Mouse (Mus musculus): Measurements from ENCODE around the gene Dusp13. TPM values are rescaled to one million over a fixed set of nuclear protein-coding genes. Genes with fewer than 3 reads are reported as not detected.

Dusp13 gene
- polyA plus RNA-seq (2012; rRNA removed) = 0.21 and 0.35 TPM in 2 replicates

DNA sequence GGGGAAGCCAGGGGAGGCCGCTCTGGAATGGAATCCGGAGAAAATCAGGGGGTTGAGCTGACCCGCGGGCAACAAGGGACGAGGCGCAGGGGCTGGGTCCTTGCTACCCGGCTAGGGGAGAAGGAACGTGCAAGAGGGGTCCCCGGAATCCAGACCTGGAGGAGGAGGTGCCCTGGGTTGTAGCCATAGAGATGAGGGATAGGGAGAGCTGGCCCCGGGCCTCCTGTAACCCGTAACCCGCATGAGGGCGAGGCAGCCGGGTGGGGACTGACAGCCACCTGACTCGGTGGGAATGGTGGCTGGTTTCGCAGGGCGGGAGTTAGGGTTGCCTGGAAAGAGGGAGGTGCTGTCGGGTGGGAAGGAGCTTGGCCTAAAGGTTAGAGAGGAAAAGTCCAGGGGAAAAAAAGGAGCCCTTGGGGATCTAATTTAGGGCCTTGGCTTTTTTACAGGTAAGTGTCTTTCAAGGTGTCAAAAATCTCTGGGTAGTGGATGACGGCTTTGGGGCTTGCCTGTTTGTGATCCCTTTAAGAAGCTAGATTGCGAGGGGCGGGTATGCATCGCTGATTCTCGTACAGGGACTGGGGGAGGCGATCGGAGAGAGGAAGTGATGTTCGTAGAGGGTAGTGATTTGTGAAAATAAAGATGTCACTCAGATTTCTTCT lies at the start of gene Dusp13:
TSS of gene Dusp13 (minus strand) at position 301 of the 662 bp plus-strand sequence.

GRCm38 (mm10) chr14:21750008-21750880 lies 737 bp downstream of the Dusp13 start, which contains the start of gene Samd8:
Gene Samd8 (plus strand): TSS chr14:21750531.

GRCm38 (mm10) chr14:21714486-21714885 lies 36.5 kb downstream of the Dusp13 start, which contains the start of gene Dupd1:
Gene Dupd1 (minus strand): TSS chr14:21714576.

Other genes starting within 250 kb of the Dusp13 start
- 0.13 TPM in 1 of 2 replicates, not detected in the other for gene Dupd1, start 36.6 kb downstream of the Dusp13 start, polyA plus RNA-seq (2012; rRNA removed)
- gene Samd8, start 650 bp downstream of the Dusp13 start, polyA plus RNA-seq (2012; rRNA removed) = 19.2 and 20.0 TPM in 2 replicates
- 152 TPM in 2 replicates for gene Vdac2, start 74.1 kb upstream of the Dusp13 start, polyA plus RNA-seq (2012; rRNA removed)
- 22.9 and 23.3 TPM in 2 replicates for gene Comtd1, start 97.8 kb upstream of the Dusp13 start, polyA plus RNA-seq (2012; rRNA removed)
- gene Zfp503, start 238.4 kb upstream of the Dusp13 start, polyA plus RNA-seq (2012; rRNA removed) = 17.0 and 22.3 TPM in 2 replicates